Mouse (Mus musculus): ENCODE results near the gene Dpm2.

GRCm38 (mm10) chr2:32559570-32559969 is 11.1 kb upstream of the Dpm2 start:
- TF ChIP-seq CTCF (IDR thresholded peaks at IDR 0.05; ENCODE audit: control insufficient read depth, insufficient read depth, insufficient read length) (no peak), MYOG (IDR thresholded peaks at IDR 0.05; ENCODE audit: control insufficient read depth, extremely low read depth, insufficient read length) (no peak), USF1 (IDR thresholded peaks at IDR 0.05; ENCODE audit: low read depth) (no peak), MYOD1 (IDR thresholded peaks at IDR 0.05; ENCODE audit: control insufficient read depth, insufficient read length, low read depth) (no peak), CEBPB (IDR thresholded peaks at IDR 0.05; ENCODE audit: low read depth) (no peak), MAX (IDR thresholded peaks at IDR 0.05) (no peak), FOSL1 (IDR thresholded peaks at IDR 0.05; ENCODE audit: insufficient read depth, low read length, poor library complexity, severe bottlenecking) (no peak)

Measured in C2C12 (cell line).